Mouse (Mus musculus): ENCODE results near the gene Mrpl10. TPM values are rescaled to one million over a fixed set of nuclear protein-coding genes. Genes with fewer than 3 reads are reported as not detected.

The Mrpl10 gene
- total RNA-seq (2023) = 10 to 100 TPM; 39.9 to 44.8 TPM

DNA sequence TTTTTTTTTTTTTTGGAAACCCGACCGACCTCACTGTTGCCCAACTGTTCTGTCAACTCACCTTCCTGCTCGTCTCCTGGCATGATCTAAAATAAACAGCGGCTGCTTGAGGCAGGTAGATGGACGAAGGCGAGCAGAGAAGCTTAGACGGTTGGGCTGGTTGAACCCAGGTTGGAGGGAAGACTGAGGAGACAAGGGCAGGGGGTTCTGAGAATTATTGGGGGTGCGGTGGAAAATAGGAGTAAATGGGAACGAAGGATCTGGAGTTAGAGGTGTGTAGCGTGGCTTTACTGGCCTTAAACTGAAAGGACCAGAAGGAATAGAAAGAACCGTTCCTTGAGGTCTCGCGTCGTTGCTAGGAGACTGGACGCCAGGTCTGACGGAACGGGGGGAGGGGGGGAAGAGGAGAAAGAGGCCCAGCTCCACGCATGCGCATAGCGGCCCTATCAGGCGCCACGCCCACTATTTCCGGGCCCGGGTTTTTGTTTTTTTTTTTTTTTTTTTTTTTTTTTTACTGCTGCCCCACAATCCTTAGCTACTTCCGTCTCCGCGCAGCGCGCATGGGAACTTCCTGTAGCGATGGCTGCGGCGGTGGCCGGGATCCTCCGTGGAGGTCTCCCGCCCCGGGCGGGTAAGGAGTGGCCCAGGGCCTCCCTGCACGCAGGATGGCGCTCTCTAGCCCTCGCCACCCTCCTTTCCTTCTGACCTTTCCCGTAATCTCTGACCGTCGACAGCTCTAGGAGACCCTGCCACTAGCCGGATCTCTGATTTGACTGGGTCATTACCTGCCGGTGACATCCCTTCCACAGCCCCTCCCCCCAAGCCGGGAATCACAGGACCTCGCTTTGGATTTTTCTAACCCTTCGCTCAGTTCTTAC lies at the start of gene Mrpl10, which contains the start of gene Lrrc46:
Gene Mrpl10, plus strand, starts transcription at position 539 of the 878 bp plus-strand sequence.
Gene Lrrc46, minus strand, starts transcription at position 386 of the 878 bp plus-strand sequence.

DNA sequence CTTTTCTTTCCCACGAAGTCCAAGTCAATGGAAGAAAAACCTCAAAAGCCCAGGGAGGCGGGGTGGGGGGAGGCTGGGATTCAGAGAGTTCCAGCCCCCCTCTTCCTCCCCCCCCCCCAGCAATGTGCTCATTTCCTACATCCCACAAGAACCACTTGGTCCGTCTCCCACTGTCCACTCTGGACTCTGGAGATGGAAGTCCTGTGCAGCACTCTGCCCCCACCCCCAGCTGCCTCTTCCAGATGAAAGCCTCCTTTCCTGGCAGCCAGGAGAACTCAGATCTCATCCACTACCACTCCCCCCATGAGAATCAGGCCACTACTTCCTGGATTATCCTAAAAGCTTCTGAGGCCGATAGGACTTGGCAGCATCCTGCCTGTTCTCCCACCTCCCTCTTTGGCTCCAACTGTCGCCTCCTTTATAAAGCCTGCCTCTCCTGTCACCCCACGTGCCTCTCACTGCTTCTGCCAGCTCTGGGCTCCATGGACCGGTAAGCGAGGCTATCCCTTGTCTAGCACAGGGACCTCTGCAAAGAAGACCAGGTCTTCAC lies 28.2 kb upstream of the Mrpl10 start, which contains the start of gene Sp6:
Gene Sp6, plus strand, starts transcription at position 274 of the 550 bp plus-strand sequence.

GRCm38 (mm10) chr11:97029686-97030417 lies 11.5 kb upstream of the Mrpl10 start, which contains the start of gene Scrn2:
Scrn2 (plus strand) TSS chr11:97029938.

DNA sequence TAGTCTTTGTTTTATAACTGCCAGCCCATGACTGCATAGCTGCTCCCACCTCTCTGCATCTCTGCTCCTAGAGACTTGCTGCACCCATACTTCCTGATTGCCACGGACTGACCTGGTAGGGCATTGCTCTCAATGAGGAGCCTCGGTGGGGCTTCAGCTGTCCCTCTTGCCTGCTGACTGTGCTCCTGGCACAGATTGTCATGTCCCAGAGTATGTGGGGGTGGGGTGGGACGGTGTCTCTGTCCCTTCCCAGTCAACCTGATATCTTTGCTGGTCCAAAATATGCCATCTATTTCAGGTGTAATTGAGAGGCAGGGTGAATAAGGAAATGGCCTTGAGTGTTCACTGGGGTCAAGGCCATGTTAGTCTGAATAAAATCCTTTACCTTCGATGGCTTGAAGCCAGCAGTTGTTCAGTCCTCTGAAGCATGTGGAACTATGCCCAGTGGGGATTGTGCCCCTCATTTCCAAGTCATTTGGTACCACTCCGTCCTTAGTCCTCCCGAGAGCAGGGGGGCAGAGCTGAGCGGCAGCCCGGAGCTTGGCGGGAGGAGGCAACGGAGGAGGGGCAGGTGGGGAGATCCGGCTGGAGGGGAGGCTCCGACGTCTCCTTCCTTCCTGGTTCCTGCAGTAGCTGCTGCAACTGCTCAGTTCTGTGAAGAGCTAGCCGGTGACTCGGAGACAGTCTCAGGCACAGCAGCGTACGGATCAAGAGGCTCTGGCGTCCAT lies 9.0 kb downstream of the Mrpl10 start, which contains the start of gene Osbpl7:
Gene Osbpl7, plus strand, starts transcription at position 413 of the 728 bp plus-strand sequence.

Other genes starting within 250 kb of the Mrpl10 start
- 10 to 100 TPM; 38.8 to 48.5 TPM for gene Nfe2l1, start 211.6 kb upstream of the Mrpl10 start, total RNA-seq (2023)
- under 1 TPM; 0.49 to 0.91 TPM for gene Copz2, start 191.7 kb upstream of the Mrpl10 start, total RNA-seq (2023)
- 10 to 100 TPM; 33.4 to 50.9 TPM for gene Cdk5rap3, start 125.1 kb upstream of the Mrpl10 start, total RNA-seq (2023)
- gene Prr15l, start 113.5 kb upstream of the Mrpl10 start, total RNA-seq (2023) = under 1 TPM in 1 of 2 experiments, not detected in 1; 0.24 TPM
- 10 to 100 TPM; 13.4 to 15.7 TPM for gene Pnpo, start 97.6 kb upstream of the Mrpl10 start, total RNA-seq (2023)
- 10 to 100 TPM; 31.3 to 40.5 TPM for gene Sp2, start 58.6 kb upstream of the Mrpl10 start, total RNA-seq (2023)
- gene Sp6, start 28.2 kb upstream of the Mrpl10 start, total RNA-seq (2023) = not detected
- 1 to 10 TPM; 1.9 to 2.3 TPM for gene Scrn2, start 11.6 kb upstream of the Mrpl10 start, total RNA-seq (2023)
- under 1 TPM; 0.27 to 0.57 TPM for gene Lrrc46, start 153 bp upstream of the Mrpl10 start, total RNA-seq (2023)
- gene Osbpl7, start 9.1 kb downstream of the Mrpl10 start, total RNA-seq (2023) = 10 to 100 TPM; 20.9 to 21.4 TPM
- gene Tbx21, start 73.8 kb downstream of the Mrpl10 start, total RNA-seq (2023) = under 1 TPM in 1 of 2 experiments, not detected in 1; 0.13 TPM
- 10 to 100 TPM; 34.7 to 51.1 TPM for gene Tbkbp1, start 109.9 kb downstream of the Mrpl10 start, total RNA-seq (2023)
- 100 to 1,000 TPM in 1 of 2 experiments, 10 to 100 TPM in 1; 95.5 to 111 TPM for gene Kpnb1, start 146.3 kb downstream of the Mrpl10 start, total RNA-seq (2023)
- gene Npepps, start 239.1 kb downstream of the Mrpl10 start, total RNA-seq (2023) = 100 to 1,000 TPM; 140 to 168 TPM